Mouse (Mus musculus) limb, embryonic 14.5 days (tissue): ENCODE results near the gene Esrrg. TPM values are rescaled to one million over a fixed set of nuclear protein-coding genes. Genes with fewer than 3 reads are reported as not detected.

Experiments used
- ATAC-seq: fragments of 200-750 bp; cut with Nextera tagmentation; 2 replicates; pipeline ENCODE4 v1.8.0; 2017; ENCODE audit warnings: low read depth, moderate number of reproducible peaks, moderate TSS enrichment; ENCODE audit not compliant: low FRiP score
- DNase-seq: peaks from one replicate; pipeline ENCODE4 v3.0.0-alpha.2; 2015; ENCODE audit warnings: low spot score
- H3K27ac ChIP-seq: fragments of 300-500 bp; sonication (generic); replicated peaks from 2 replicates; pipeline ENCODE4 v1.5.1; 2014; ENCODE audit warnings: low read depth, mild to moderate bottlenecking, low read length, moderate library complexity, mixed read lengths
- H3K27me3 ChIP-seq: fragments of 300-500 bp; sonication (generic); 2 replicates; pipeline ENCODE4 v1.6.1; 2014; ENCODE audit warnings: low read length, mixed read lengths; ENCODE audit not compliant: control insufficient read depth, insufficient read depth
- H3K36me3 ChIP-seq: fragments of 300-500 bp; sonication (generic); 2 replicates; pipeline ENCODE4 v1.6.1; 2014; ENCODE audit warnings: mild to moderate bottlenecking, low read length, moderate library complexity, mixed read lengths; ENCODE audit not compliant: control insufficient read depth, insufficient read depth
- H3K4me1 ChIP-seq: fragments of 300-500 bp; sonication (generic); 2 replicates; pipeline ENCODE4 v1.6.1; 2014; ENCODE audit warnings: antibody characterized with exemption, low read length, mixed read lengths; ENCODE audit not compliant: control insufficient read depth, insufficient read depth
- H3K4me2 ChIP-seq: fragments of 300-500 bp; sonication (generic); replicated peaks from 2 replicates; pipeline ENCODE4 v1.6.1; 2014; ENCODE audit warnings: low read depth, mild to moderate bottlenecking, low read length, moderate library complexity; ENCODE audit not compliant: severe bottlenecking
- H3K4me3 ChIP-seq: fragments of 300-500 bp; sonication (generic); replicated peaks from 2 replicates; pipeline ENCODE4 v1.5.1; 2014; ENCODE audit warnings: low read length
- H3K9ac ChIP-seq: fragments of 300-500 bp; sonication (generic); 2 replicates; pipeline ENCODE4 v1.6.1; 2014; ENCODE audit warnings: mild to moderate bottlenecking, low read depth, low read length, moderate library complexity; ENCODE audit not compliant: severe bottlenecking
- H3K9me3 ChIP-seq: fragments of 300-500 bp; sonication (generic); 2 replicates; pipeline ENCODE4 v1.6.1; 2016; ENCODE audit warnings: low read length; ENCODE audit not compliant: control insufficient read depth
- POLR2A ChIP-seq: fragments of 200-500 bp; IDR thresholded peaks from 2 replicates; pipeline ENCODE4 v1.8.0; 2012; ENCODE audit warnings: inconsistent platforms, mild to moderate bottlenecking, moderate library complexity, borderline replicate concordance; ENCODE audit not compliant: insufficient read depth, insufficient read length; ENCODE audit errors: extremely low read depth
- WGBS: fragments of 180-500 bp; shearing (Covaris S2); extraction: QIAGEN DNeasy Blood & Tissue Kit; methylation state at CpG from one replicate; pipeline ENCODE4 v1.1.7; 2014; 5-methylcytosine and 5-hydroxymethylcytosine counted together
- polyA plus RNA-seq, 2 experiments: library from polyadenylated mRNA; depleted of rRNA in 1 of 2; stranded (reverse) in 1 of 2; unstranded in 1 of 2; fragments of >200 nt; fragmentation: Nextera tagmentation in 1 of 2; extraction: Ambion mirVana in 1 of 2; gene quantifications; 2 replicates each; pipeline versions ENCODE4 v1.2.1 to v1.2.3; 2012 to 2014

Esrrg gene
- polyA plus RNA-seq, 2 experiments, result 1.1 to 1.5 TPM

DNA sequence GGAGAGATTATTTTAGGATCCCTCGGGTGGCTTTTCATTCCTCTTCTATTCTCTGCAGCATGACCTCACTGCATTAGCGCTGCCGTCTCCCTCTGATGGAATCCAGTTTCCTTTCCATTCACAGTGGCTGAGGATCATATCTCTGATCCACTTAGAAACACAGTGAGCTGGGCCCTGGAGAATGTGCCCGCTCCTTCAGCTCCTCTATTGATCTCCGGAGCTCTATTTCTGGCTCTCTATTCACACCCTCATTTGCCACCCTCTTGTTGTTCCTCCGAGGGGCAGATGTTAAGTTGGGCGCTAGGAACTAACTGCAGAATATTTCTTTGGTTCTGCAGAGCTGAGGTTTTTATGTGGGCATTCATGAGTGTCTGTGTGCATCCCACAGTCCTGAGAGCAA lies 228.3 kb downstream of the Esrrg start:
- DNase-seq, result peak; percentile 39
- ATAC-seq, result peak; percentile 44; the same call in 1 of the 2 replicates
- 0 out of 2 replicates have a peak, but pooled peaks cover 3% of the 10 kb centered on the region for H3K4me1 ChIP-seq
- H3K36me3 ChIP-seq, result no peaks in the 10 kb centered on the region
- no peak overlapping the region for H3K9ac ChIP-seq
- no peak overlapping the region for H3K4me3 ChIP-seq
- no peaks in the 10 kb centered on the region for H3K9me3 ChIP-seq
- H3K27me3 ChIP-seq, result no peaks in the 10 kb centered on the region
- TF ChIP-seq POLR2A, result no peak
- H3K4me2 ChIP-seq, result no peak overlapping the region; the same call in 1 of the 2 replicates
- H3K27ac ChIP-seq, result no peak overlapping the region
- 43% methylated on average over 7 of the region's 7 CpGs for WGBS

DNA sequence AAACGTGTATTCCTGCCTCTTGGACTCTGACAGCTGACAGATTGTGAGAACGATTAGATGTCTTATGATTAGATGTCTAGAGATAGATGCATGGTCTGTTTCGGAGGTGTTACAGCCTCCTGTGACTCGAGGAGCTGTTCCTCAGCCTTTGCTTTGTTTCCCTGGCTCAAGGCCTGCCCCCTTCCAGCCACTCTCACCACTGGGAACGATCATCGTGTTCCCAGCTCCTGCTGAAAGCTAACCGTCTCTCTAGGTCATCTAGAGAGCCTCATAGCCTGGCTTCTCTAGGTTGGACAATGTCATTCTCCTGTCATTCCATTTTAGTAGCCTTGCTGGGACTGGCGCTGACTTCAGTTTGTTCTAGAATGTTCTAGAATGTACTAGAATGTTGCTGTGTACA lies 233.0 kb downstream of the Esrrg start:
- DNase-seq (no peak), ATAC-seq (no peak)
- no peak overlapping the region for H3K27ac ChIP-seq
- H3K9me3 ChIP-seq, result no peaks in the 10 kb centered on the region
- H3K4me1 ChIP-seq, result 0 out of 2 replicates have a peak, but pooled peaks cover under 1% of the 10 kb centered on the region
- WGBS, result 79% methylated on average over 8 of the region's 8 CpGs
- H3K4me2 ChIP-seq, result no peak overlapping the region
- H3K4me3 ChIP-seq, result no peak overlapping the region
- TF ChIP-seq POLR2A, result no peak
- H3K9ac ChIP-seq, result no peak overlapping the region
- no peaks in the 10 kb centered on the region for H3K27me3 ChIP-seq
- no peaks in the 10 kb centered on the region for H3K36me3 ChIP-seq

DNA sequence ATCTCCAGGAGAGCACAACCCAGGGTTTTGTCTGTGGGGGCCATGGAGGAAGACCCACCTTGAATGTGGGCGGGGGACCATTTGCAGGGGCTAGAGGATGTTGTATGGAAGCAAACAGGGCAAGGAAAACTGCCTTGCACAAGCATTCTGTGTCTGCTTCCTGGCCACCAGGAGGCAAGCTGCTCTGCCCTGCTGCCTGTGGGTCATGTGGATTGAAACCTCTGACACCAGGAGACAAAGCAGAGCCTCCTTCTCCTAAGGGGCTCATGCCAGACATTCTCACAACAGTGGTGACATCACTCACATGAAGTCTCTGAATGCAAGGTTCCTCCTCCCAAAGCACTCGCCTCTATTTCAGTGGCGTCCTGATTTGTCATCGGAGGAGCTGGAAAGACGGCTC lies 234.1 kb downstream of the Esrrg start:
- H3K27me3 ChIP-seq, result no peaks in the 10 kb centered on the region
- H3K36me3 ChIP-seq, result no peaks in the 10 kb centered on the region
- H3K4me2 ChIP-seq, result no peak overlapping the region
- no peak overlapping the region for H3K4me3 ChIP-seq
- no peaks in the 10 kb centered on the region for H3K4me1 ChIP-seq
- H3K9ac ChIP-seq, result no peak overlapping the region
- DNase-seq (no peak), ATAC-seq (no peak)
- TF ChIP-seq POLR2A, result no peak
- H3K27ac ChIP-seq, result no peak overlapping the region
- no peaks in the 10 kb centered on the region for H3K9me3 ChIP-seq
- 92% methylated on average over 5 of the region's 5 CpGs for WGBS

DNA sequence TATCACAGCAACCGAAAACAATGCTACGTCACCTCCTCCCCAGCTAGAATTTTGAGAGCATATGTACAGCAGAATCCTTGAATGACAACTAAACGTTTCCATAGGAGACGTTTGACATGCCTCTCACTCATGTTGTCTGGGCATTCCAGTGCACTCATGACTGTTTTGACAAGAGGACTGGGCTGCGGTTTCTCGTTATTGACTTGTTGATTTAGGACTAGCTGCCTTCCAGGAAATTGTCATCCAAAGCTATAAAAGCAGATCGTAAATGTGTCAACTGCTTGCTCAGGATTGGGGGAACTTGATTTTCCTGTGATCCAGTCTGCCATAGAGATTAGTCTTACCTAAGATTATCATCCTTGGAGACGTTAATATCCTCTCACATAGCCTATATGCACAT lies 245.6 kb downstream of the Esrrg start:
- H3K4me2 ChIP-seq, result no peak overlapping the region
- H3K9me3 ChIP-seq, result no peaks in the 10 kb centered on the region
- H3K9ac ChIP-seq, result no peak overlapping the region
- no peak for ATAC-seq
- H3K27ac ChIP-seq, result no peak overlapping the region
- no peaks in the 10 kb centered on the region for H3K27me3 ChIP-seq
- H3K36me3 ChIP-seq, result no peaks in the 10 kb centered on the region
- DNase-seq, result peak; percentile 14
- no peak for TF ChIP-seq POLR2A
- WGBS, result 20% methylated on average over 8 of the region's 8 CpGs
- H3K4me3 ChIP-seq, result no peak overlapping the region
- H3K4me1 ChIP-seq, result no peaks in the 10 kb centered on the region

DNA sequence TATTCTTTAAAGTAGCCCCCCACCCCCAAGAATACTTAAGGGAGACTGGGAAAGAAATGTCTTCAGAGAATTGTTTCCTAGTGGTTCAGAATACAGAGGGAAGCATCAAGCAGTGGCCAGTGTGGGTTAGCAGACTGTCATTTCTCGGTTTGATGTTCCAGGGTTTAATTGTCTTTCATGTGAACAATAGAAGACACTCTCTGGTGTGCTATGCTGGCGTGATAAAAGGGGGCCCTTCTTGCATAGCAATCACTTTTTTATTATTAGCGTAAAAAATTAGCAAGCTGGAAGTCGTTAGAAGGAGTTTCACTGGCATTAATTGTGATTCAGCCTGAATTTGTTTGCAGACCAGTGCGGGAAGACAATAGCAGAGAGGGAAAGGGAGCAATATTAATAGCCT lies 253.7 kb downstream of the Esrrg start:
- no peak overlapping the region for H3K4me3 ChIP-seq
- WGBS, result 45% methylated on average over 5 of the region's 5 CpGs
- H3K9me3 ChIP-seq, result no peaks in the 10 kb centered on the region
- no peak overlapping the region for H3K27ac ChIP-seq
- no peak overlapping the region for H3K9ac ChIP-seq
- H3K4me2 ChIP-seq, result no peak overlapping the region
- no peaks in the 10 kb centered on the region for H3K4me1 ChIP-seq
- ATAC-seq (no peak), DNase-seq (no peak)
- H3K36me3 ChIP-seq, result no peaks in the 10 kb centered on the region
- H3K27me3 ChIP-seq, result no peaks in the 10 kb centered on the region
- no peak for TF ChIP-seq POLR2A

DNA sequence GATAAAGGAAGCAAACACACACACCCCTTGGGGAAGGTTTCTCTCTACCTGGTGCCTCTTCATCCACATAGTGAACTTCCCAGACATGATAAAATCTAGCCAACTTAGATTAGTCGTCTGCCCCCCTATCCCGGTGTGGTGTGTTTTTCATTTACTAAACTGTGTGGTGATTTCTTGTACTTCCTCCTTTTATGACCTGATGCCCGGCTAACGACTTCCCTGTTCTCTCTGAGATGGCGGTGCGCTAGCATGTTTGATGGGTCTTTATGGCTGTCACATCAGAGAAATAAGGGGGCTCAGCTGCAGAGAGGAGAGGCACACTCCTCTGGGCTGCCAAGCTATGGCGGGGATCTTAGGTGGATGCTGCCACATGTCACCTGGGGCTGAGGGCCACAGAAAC lies 259.8 kb downstream of the Esrrg start:
- Histone ChIP-seq H3K9me3 (no peaks in the 10 kb centered on the region), H3K9ac (no peak overlapping the region), H3K4me2 (no peak overlapping the region), H3K27me3 (no peaks in the 10 kb centered on the region), H3K4me1 (no peaks in the 10 kb centered on the region), H3K27ac (no peak overlapping the region), H3K36me3 (no peaks in the 10 kb centered on the region), H3K4me3 (no peak overlapping the region)
- 19% methylated on average over 7 of the region's 7 CpGs for WGBS
- no peak for DNase-seq
- no peak for TF ChIP-seq POLR2A
- ATAC-seq, result no peak
